Mouse (Mus musculus) CD4-positive, CD25-positive, alpha-beta regulatory T cell, adult 9 weeks (primary cell): ENCODE data around the gene Gm7903. TPM values are rescaled to one million over a fixed set of nuclear protein-coding genes. Genes with fewer than 3 reads are reported as not detected.

Source experiments
- polyA plus RNA-seq: library from polyadenylated mRNA; unstranded; fragments of 100-300 nt; shearing (Covaris generic); gene quantifications from one replicate; pipeline ENCODE4 v1.2.1, GENCODE M21; 2017

Gm7903 gene
- polyA plus RNA-seq: not detected

GRCm38 (mm10) chrX:135433535-135433934, at the start of gene Gm7903:
TSS of gene Gm7903 (plus strand) at chrX:135433835.

Other genes with a start within 250 kb of the Gm7903 start
- not detected for gene Tceal6, start 223.1 kb upstream of the Gm7903 start, polyA plus RNA-seq
- gene Pramel3, start 131.5 kb upstream of the Gm7903 start, polyA plus RNA-seq: not detected
- 0.24 TPM for gene Gm5128, start 60.6 kb upstream of the Gm7903 start, polyA plus RNA-seq
- not detected for gene AV320801, start 60.8 kb downstream of the Gm7903 start, polyA plus RNA-seq
- not detected for gene Nxf7, start 164.9 kb downstream of the Gm7903 start, polyA plus RNA-seq
- not detected for gene Prame, start 193.9 kb downstream of the Gm7903 start, polyA plus RNA-seq